Mouse (Mus musculus) spleen, adult 2 months (tissue): ENCODE measurements around the gene Lrrc8e.

ENCODE experiments used
- CTCF ChIP-seq: fragments of 200-500 bp; IDR thresholded peaks from 2 replicates; pipeline ENCODE4 v1.5.1; 2011; ENCODE audit warnings: mild to moderate bottlenecking, inconsistent platforms; ENCODE audit not compliant: insufficient read depth, insufficient read length, insufficient replicate concordance; ENCODE audit errors: extremely low read depth
- POLR2A ChIP-seq: fragments of 200-500 bp; IDR thresholded peaks from 2 replicates; pipeline ENCODE4 v1.6.1; 2011; ENCODE audit warnings: low read depth, low read length, inconsistent platforms

- TF ChIP-seq CTCF (no peak), POLR2A (peak; percentile 58)
Observed at GRCm38 (mm10) chr8:4275275-4276110, 48.9 kb downstream of the Lrrc8e start, which contains the start of gene Timm44.
